Mouse (Mus musculus) stomach, postnatal 0 days (tissue): ENCODE measurements around the gene Mst1. TPM values are rescaled to one million over a fixed set of nuclear protein-coding genes. Genes with fewer than 3 reads are reported as not detected.

Experiments used
- ATAC-seq: fragments of 200-750 bp; cut with Nextera tagmentation; 2 replicates; pipeline ENCODE4 v1.8.0; 2017; ENCODE audit not compliant: low FRiP score, low TSS enrichment
- DNase-seq: peaks from one replicate; pipeline ENCODE4 v3.0.0-alpha.2; 2016; ENCODE audit warnings: low spot score
- H3K27ac ChIP-seq: fragments of 300-500 bp; sonication (generic); replicated peaks from 2 replicates; pipeline ENCODE4 v1.5.1; 2014; ENCODE audit warnings: mild to moderate bottlenecking, control low read depth
- H3K27me3 ChIP-seq: fragments of 300-500 bp; sonication (generic); 2 replicates; pipeline ENCODE4 v1.6.1; 2014; ENCODE audit warnings: low read length; ENCODE audit not compliant: control insufficient read depth, insufficient read depth
- H3K36me3 ChIP-seq: fragments of 300-500 bp; sonication (generic); 2 replicates; pipeline ENCODE4 v1.6.1; 2014; ENCODE audit warnings: low read length, mixed read lengths; ENCODE audit not compliant: control insufficient read depth, insufficient read depth
- H3K4me1 ChIP-seq: fragments of 300-500 bp; sonication (generic); replicated peaks from 2 replicates; pipeline ENCODE4 v1.6.1; 2014; ENCODE audit warnings: antibody characterized with exemption; ENCODE audit not compliant: control insufficient read depth, insufficient read depth
- H3K4me2 ChIP-seq: fragments of 300-500 bp; sonication (generic); replicated peaks from 2 replicates; pipeline ENCODE4 v1.6.1; 2014; ENCODE audit warnings: low read depth, mild to moderate bottlenecking, control low read depth, moderate library complexity
- H3K4me3 ChIP-seq: fragments of 300-500 bp; sonication (generic); 2 replicates; pipeline ENCODE4 v1.5.1; 2014; ENCODE audit warnings: low read depth, low read length, control low read depth
- H3K9ac ChIP-seq: fragments of 300-500 bp; sonication (generic); 2 replicates; pipeline ENCODE4 v1.6.1; 2014; ENCODE audit warnings: mild to moderate bottlenecking, low read length, control low read depth, mixed read lengths
- H3K9me3 ChIP-seq: fragments of 300-500 bp; sonication (generic); 2 replicates; pipeline ENCODE4 v1.6.1; 2016; ENCODE audit warnings: low read length; ENCODE audit not compliant: control insufficient read depth
- CTCF ChIP-seq: IDR thresholded peaks from 2 replicates; pipeline ENCODE4 v1.5.1; 2016; ENCODE audit warnings: antibody characterized with exemption, low read depth, mild to moderate bottlenecking, moderate library complexity
- EP300 ChIP-seq: optimal IDR thresholded peaks from 2 replicates; pipeline ENCODE3; 2016; ENCODE audit warnings: antibody characterized with exemption
- WGBS: fragments of 180-500 bp; shearing (Covaris S2); extraction: QIAGEN DNeasy Blood & Tissue Kit; methylation state at CpG from one replicate; pipeline ENCODE4 v1.1.7; 2014; 5-methylcytosine and 5-hydroxymethylcytosine counted together
- polyA plus RNA-seq: library from polyadenylated mRNA; unstranded; fragments of >200 nt; fragmentation: Nextera tagmentation; extraction: Ambion mirVana; gene quantifications from 2 replicates; pipeline ENCODE4 v1.2.1, GENCODE M21; 2015

Mst1 gene
- polyA plus RNA-seq, 1 experiment from 2014 or later: 4.4 TPM

DNA sequence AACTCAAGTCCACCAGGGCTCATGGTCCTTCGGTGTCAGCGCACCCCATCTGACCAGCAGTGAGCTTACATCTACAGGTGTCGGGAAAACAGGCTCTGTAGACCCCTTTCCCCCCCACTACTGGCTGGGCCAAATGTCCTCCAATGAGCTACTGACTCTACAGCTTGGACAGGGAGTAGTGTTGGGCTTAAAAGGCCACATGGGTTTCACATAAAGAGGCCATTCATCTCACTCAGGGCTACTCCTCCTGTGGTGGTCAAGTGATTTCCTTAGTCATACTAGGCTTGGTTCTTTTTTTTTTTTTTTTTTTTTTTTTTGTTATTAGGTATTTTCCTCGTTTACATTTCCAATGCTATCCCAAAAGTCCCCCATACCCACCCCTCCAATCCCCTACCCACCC is 43.7 kb downstream of the Mst1 start:
- Histone ChIP-seq H3K27me3 (no peaks in the 10 kb centered on the region), H3K9me3 (no peaks in the 10 kb centered on the region), H3K4me1 (peaks cover 3% of the 10 kb centered on the region; the same call in 1 of the 2 replicates), H3K4me3 (no peak overlapping the region), H3K36me3 (no peaks in the 10 kb centered on the region), H3K4me2 (no peak overlapping the region), H3K9ac (no peak overlapping the region), H3K27ac (no peak overlapping the region)
- DNase-seq: no peak
- WGBS: 74% methylated on average over 4 of the region's 4 CpGs
- ATAC-seq: no peak
- TF ChIP-seq EP300 (no peak), CTCF (no peak)

GRCm38 (mm10) chr9:108125731-108126130 is 45.5 kb downstream of the Mst1 start:
- Histone ChIP-seq H3K9ac (no peak overlapping the region), H3K4me1 (no peaks in the 10 kb centered on the region), H3K36me3 (no peaks in the 10 kb centered on the region), H3K4me2 (no peak overlapping the region), H3K4me3 (no peak overlapping the region), H3K9me3 (no peaks in the 10 kb centered on the region), H3K27me3 (no peaks in the 10 kb centered on the region), H3K27ac (no peak overlapping the region)
- ATAC-seq: no peak
- TF ChIP-seq CTCF: no peak
- no peak for TF ChIP-seq EP300
- no peak for DNase-seq
- WGBS: 89% methylated on average over 8 of the region's 8 CpGs

GRCm38 (mm10) chr9:108126436-108127180 is 46.4 kb downstream of the Mst1 start:
- no peak overlapping the region for H3K9ac ChIP-seq
- TF ChIP-seq CTCF (no peak), EP300 (no peak)
- H3K27ac ChIP-seq: no peak overlapping the region
- DNase-seq: no peak
- ATAC-seq: no peak
- no peaks in the 10 kb centered on the region for H3K4me1 ChIP-seq
- no peaks in the 10 kb centered on the region for H3K9me3 ChIP-seq
- H3K4me2 ChIP-seq: no peak overlapping the region
- H3K4me3 ChIP-seq: no peak overlapping the region
- H3K36me3 ChIP-seq: no peaks in the 10 kb centered on the region
- no peaks in the 10 kb centered on the region for H3K27me3 ChIP-seq
- 72% methylated on average over 17 of the region's 17 CpGs for WGBS

DNA sequence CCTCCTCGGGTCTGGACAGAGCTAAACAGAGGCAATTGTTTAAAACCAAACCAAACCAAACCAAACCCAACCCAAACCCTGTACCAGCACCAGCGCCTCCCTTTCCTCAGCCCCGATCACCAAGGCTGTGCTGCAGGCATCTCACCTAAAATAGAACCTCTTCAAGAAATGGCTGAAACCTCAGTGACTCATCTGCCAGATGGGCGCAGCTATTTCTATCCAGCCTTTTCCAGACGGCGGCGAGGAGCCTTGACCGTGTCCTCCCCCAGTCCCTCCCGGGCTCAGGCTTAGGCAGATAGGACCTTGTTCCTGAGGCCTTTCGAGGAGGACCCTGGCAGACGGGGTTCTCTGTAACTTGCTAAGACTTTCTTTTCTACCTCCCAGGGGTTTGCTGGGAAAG is 48.0 kb downstream of the Mst1 start:
- Histone ChIP-seq H3K4me3 (no peak overlapping the region), H3K4me2 (no peak overlapping the region), H3K9ac (no peak overlapping the region), H3K36me3 (no peaks in the 10 kb centered on the region), H3K4me1 (no peaks in the 10 kb centered on the region), H3K27ac (no peak overlapping the region), H3K9me3 (no peaks in the 10 kb centered on the region), H3K27me3 (no peaks in the 10 kb centered on the region)
- DNase-seq (no peak), ATAC-seq (no peak)
- 81% methylated on average over 11 of the region's 11 CpGs for WGBS
- TF ChIP-seq CTCF (no peak), EP300 (no peak)

DNA sequence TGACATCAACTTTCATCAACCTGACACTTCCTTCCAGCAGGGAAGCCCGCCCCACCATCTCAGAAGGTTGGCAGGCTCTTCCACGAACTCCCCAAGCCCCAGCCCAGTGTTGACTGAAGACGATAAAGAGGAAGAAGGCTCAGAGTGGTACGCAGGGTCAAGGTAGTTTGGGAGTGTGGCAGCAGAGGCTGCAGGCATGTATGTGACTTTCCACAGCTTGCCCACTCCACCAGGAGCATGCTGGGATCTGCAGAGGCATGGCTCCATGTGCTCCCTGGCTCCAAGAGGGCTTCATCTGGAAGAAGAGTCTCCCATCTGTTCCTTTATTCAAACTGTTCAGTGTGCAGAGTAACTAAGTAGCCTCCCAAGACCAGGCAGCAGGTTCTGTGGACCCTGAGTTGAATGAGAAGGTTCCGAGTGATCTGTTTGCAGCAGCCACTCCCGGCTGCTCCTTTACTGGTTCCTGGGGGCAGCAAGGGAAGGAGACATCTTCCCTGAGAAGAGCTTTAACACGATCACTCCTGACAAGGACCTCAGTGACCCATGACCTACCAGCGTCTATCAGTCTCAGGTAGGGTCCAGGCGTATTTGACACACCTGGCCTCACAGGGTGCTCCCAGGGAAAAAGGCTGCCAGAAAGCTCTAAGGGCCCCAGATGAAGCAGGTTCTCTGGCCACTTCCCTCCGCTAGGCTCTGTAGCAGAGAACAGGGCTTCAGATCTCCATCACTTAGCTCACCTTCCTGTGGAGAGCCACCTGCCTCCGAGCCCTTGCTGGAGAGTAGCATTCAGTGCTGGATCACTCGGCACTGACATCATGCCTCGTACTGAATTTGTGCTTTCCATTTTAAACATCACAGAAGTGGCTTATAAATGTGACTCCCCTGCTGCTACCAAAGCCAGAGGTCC is 49.1 kb downstream of the Mst1 start:
- no peak overlapping the region for H3K4me3 ChIP-seq
- H3K4me2 ChIP-seq: no peak overlapping the region
- no peak overlapping the region for H3K9ac ChIP-seq
- H3K4me1 ChIP-seq: no peaks in the 10 kb centered on the region
- TF ChIP-seq CTCF: no peak
- no peak for TF ChIP-seq EP300
- no peaks in the 10 kb centered on the region for H3K9me3 ChIP-seq
- no peak for DNase-seq
- H3K36me3 ChIP-seq: no peaks in the 10 kb centered on the region
- ATAC-seq: no peak
- H3K27ac ChIP-seq: no peak overlapping the region
- WGBS: 73% methylated on average over 13 of the region's 13 CpGs
- no peaks in the 10 kb centered on the region for H3K27me3 ChIP-seq

DNA sequence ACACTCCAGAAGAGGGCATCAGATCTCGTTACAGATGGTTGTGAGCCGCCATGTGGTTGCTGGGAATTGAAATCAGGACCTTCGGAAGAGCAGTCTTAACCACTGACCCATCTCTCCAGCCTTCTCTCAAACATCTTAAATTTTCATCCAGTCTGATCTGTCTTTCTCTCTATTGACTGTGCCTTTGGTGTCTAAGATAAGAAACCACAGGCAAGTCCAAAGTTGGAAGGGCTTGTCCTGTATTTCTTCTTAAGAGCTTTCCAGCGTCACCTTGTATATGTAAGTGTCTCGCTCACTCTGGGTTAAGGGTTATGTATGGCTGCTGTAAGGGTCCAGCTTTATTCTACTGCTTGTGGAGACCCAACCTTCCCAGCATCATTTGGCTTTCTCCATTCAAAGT is 51.3 kb downstream of the Mst1 start:
- no peaks in the 10 kb centered on the region for H3K27me3 ChIP-seq
- H3K4me3 ChIP-seq: no peak overlapping the region
- H3K4me2 ChIP-seq: no peak overlapping the region
- H3K27ac ChIP-seq: no peak overlapping the region
- H3K9me3 ChIP-seq: no peaks in the 10 kb centered on the region
- H3K9ac ChIP-seq: no peak overlapping the region
- ATAC-seq (no peak), DNase-seq (no peak)
- 78% methylated on average over 5 of the region's 5 CpGs for WGBS
- no peak for TF ChIP-seq CTCF
- TF ChIP-seq EP300: no peak
- no peaks in the 10 kb centered on the region for H3K36me3 ChIP-seq
- no peaks in the 10 kb centered on the region for H3K4me1 ChIP-seq
